Mouse (Mus musculus): ENCODE measurements around the gene Bicra.

DNA sequence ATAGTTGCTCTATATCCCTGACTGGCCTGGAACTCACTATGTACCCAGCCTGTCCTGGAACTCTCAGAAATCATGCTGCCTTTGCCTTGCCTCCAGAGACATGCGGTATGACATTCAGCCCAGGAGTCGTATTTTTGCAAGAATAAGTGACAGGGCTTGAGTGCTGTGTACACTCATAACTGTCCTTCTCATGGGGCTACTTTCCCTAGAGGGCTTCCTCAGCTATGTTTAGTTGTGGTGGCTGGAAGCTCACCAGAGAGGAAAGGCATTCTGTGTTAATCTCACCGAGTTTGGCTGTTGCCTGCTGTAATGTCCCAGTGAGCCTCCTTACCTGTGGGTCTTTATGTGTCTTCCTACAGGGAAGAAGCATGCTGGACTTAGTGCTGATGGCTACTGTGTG lies 46.9 kb upstream of the Bicra start:
- TF ChIP-seq CTCF (IDR thresholded peaks at IDR 0.05; ENCODE audit: control insufficient read depth, insufficient read depth, insufficient replicate concordance, low read depth, low read length), result no peak
- TF ChIP-seq POLR2A (IDR thresholded peaks at IDR 0.05; ENCODE audit: control insufficient read depth, low read depth, low read length), result no peak
